Mouse (Mus musculus): ENCODE measurements around the gene Vtcn1.

- TF ChIP-seq CTCF (conservative IDR thresholded peaks at IDR 0.05; ENCODE audit: low read length) = no peak
- no peak for TF ChIP-seq POU5F1 (IDR thresholded peaks at IDR 0.05; ENCODE audit: borderline replicate concordance, low read length)
These were observed 83.3 kb downstream of the Vtcn1 start for GRCm38 (mm10) chr3:100908594-100908993.

Measured in E14TG2a.4 (cell line).